Mouse (Mus musculus) hindbrain, postnatal 0 days (tissue): Measurements from ENCODE around the gene Sema4c. TPM values are rescaled to one million over a fixed set of nuclear protein-coding genes. Genes with fewer than 3 reads are reported as not detected.

Experiments
- ATAC-seq: fragments of 200-750 bp; cut with Nextera tagmentation; 2 replicates; pipeline ENCODE4 v1.8.0; 2017; ENCODE audit warnings: mild to moderate bottlenecking, moderate TSS enrichment, moderate library complexity
- DNase-seq: peaks from one replicate; pipeline ENCODE4 v3.0.0-alpha.2; 2015; ENCODE audit warnings: low spot score
- H3K27ac ChIP-seq: fragments of 300-500 bp; sonication (generic); 2 replicates; pipeline ENCODE4 v1.5.1; 2014; ENCODE audit warnings: mild to moderate bottlenecking
- H3K27me3 ChIP-seq: fragments of 300-500 bp; sonication (generic); 2 replicates; pipeline ENCODE4 v1.6.1; 2014; ENCODE audit warnings: low read length, mixed read lengths; ENCODE audit not compliant: insufficient read depth
- H3K36me3 ChIP-seq: fragments of 300-500 bp; sonication (generic); 2 replicates; pipeline ENCODE4 v1.6.1; 2014; ENCODE audit warnings: low read length, mixed read lengths; ENCODE audit not compliant: insufficient read depth
- H3K4me1 ChIP-seq: fragments of 300-500 bp; sonication (generic); 2 replicates; pipeline ENCODE4 v1.6.1; 2014; ENCODE audit warnings: antibody characterized with exemption, low read length, mixed read lengths; ENCODE audit not compliant: insufficient read depth
- H3K4me2 ChIP-seq: fragments of 300-500 bp; sonication (generic); 2 replicates; pipeline ENCODE4 v1.6.1; 2014; ENCODE audit warnings: low read depth, mild to moderate bottlenecking, low read length, moderate library complexity, mixed read lengths
- H3K4me3 ChIP-seq: fragments of 300-500 bp; sonication (generic); 2 replicates; pipeline ENCODE4 v1.5.1; 2014; ENCODE audit warnings: low read length
- H3K9ac ChIP-seq: fragments of 300-500 bp; sonication (generic); replicated peaks from 2 replicates; pipeline ENCODE4 v1.6.1; 2014; ENCODE audit warnings: mild to moderate bottlenecking, low read length, moderate library complexity, mixed read lengths
- H3K9me3 ChIP-seq: fragments of 300-500 bp; sonication (generic); 2 replicates; pipeline ENCODE4 v1.6.1; 2016; ENCODE audit warnings: low read length, mixed read lengths
- CTCF ChIP-seq: IDR thresholded peaks from 2 replicates; pipeline ENCODE4 v1.5.1; 2016; ENCODE audit warnings: antibody characterized with exemption, control low read depth, low read depth
- WGBS: fragments of 180-500 bp; shearing (Covaris S2); extraction: QIAGEN DNeasy Blood & Tissue Kit; methylation state at CpG from one replicate; pipeline ENCODE4 v1.1.7; 2014; 5-methylcytosine and 5-hydroxymethylcytosine counted together
- polyA plus RNA-seq: library from polyadenylated mRNA; unstranded; fragments of >200 nt; fragmentation: Nextera tagmentation; extraction: Ambion mirVana; gene quantifications from 2 replicates; pipeline ENCODE4 v1.2.1, GENCODE M21; 2015
- total RNA-seq: library from RNA; depleted of rRNA; stranded (reverse); fragments of >200 nt; gene quantifications from 2 replicates; pipeline ENCODE4 v1.2.3, GENCODE M21; 2014

The Sema4c gene
- total and polyA plus RNA-seq, 2 experiments from 2014 or later, result 14.4 to 32.3 TPM

GRCm38 (mm10) chr1:36533546-36533945 lies 24.6 kb downstream of the Sema4c start:
- H3K4me2 ChIP-seq, result no peak overlapping the region
- WGBS, result 81% methylated on average over 6 of the region's 6 CpGs
- no peaks in the 10 kb centered on the region for H3K4me1 ChIP-seq
- no peak overlapping the region for H3K9ac ChIP-seq
- no peaks in the 10 kb centered on the region for H3K27me3 ChIP-seq
- no peak for ATAC-seq
- H3K36me3 ChIP-seq, result 0 out of 2 replicates have a peak, but pooled peaks cover 4% of the 10 kb centered on the region
- H3K9me3 ChIP-seq, result no peaks in the 10 kb centered on the region
- TF ChIP-seq CTCF, result no peak
- no peak overlapping the region for H3K4me3 ChIP-seq
- H3K27ac ChIP-seq, result no peak overlapping the region
- DNase-seq, result no peak

- TF ChIP-seq CTCF, result no peak
- no peak overlapping the region for H3K4me2 ChIP-seq
- no peaks in the 10 kb centered on the region for H3K9me3 ChIP-seq
- ATAC-seq (no peak), DNase-seq (no peak)
- H3K36me3 ChIP-seq, result no peaks in the 10 kb centered on the region; the same call in 1 of the 2 replicates
- no peak overlapping the region for H3K27ac ChIP-seq
- H3K27me3 ChIP-seq, result no peaks in the 10 kb centered on the region
- no peaks in the 10 kb centered on the region for H3K4me1 ChIP-seq
- no peak overlapping the region for H3K9ac ChIP-seq
- 83% methylated on average over 12 of the region's 12 CpGs for WGBS
- no peak overlapping the region for H3K4me3 ChIP-seq
Measured at GRCm38 (mm10) chr1:36531461-36531860, 26.7 kb downstream of the Sema4c start.

GRCm38 (mm10) chr1:36530962-36531361 lies 27.2 kb downstream of the Sema4c start:
- Histone ChIP-seq H3K4me2 (no peak overlapping the region), H3K9ac (no peak overlapping the region), H3K36me3 (no peaks in the 10 kb centered on the region; the same call in 1 of the 2 replicates), H3K27ac (no peak overlapping the region), H3K4me3 (no peak overlapping the region), H3K4me1 (no peaks in the 10 kb centered on the region), H3K9me3 (no peaks in the 10 kb centered on the region), H3K27me3 (no peaks in the 10 kb centered on the region)
- ATAC-seq (no peak), DNase-seq (no peak)
- TF ChIP-seq CTCF, result no peak
- 87% methylated on average over 7 of the region's 7 CpGs for WGBS

- Histone ChIP-seq H3K9me3 (no peaks in the 10 kb centered on the region), H3K4me3 (no peak overlapping the region), H3K9ac (no peak overlapping the region), H3K27ac (no peak overlapping the region), H3K4me2 (no peak overlapping the region), H3K4me1 (no peaks in the 10 kb centered on the region), H3K27me3 (no peaks in the 10 kb centered on the region), H3K36me3 (peaks cover 5% of the 10 kb centered on the region; the same call in 1 of the 2 replicates)
- DNase-seq (no peak), ATAC-seq (peak; percentile 1; the same call in 1 of the 2 replicates)
- TF ChIP-seq CTCF, result no peak
- WGBS, result 71% methylated on average over 8 of the region's 8 CpGs
Measured at GRCm38 (mm10) chr1:36530485-36530884, 27.7 kb downstream of the Sema4c start.

GRCm38 (mm10) chr1:36529875-36530274 lies 28.3 kb downstream of the Sema4c start:
- Histone ChIP-seq H3K27me3 (no peaks in the 10 kb centered on the region), H3K4me2 (no peak overlapping the region), H3K27ac (no peak overlapping the region), H3K36me3 (peaks cover 11% of the 10 kb centered on the region; the same call in 1 of the 2 replicates), H3K4me3 (no peak overlapping the region), H3K4me1 (no peaks in the 10 kb centered on the region), H3K9ac (no peak overlapping the region), H3K9me3 (no peaks in the 10 kb centered on the region)
- TF ChIP-seq CTCF, result no peak
- WGBS, result 94% methylated on average over 4 of the region's 4 CpGs
- no peak for DNase-seq
- no peak for ATAC-seq

GRCm38 (mm10) chr1:36529274-36529673 lies 28.9 kb downstream of the Sema4c start:
- Histone ChIP-seq H3K4me1 (no peaks in the 10 kb centered on the region), H3K36me3 (peaks cover 15% of the 10 kb centered on the region; the same call in 1 of the 2 replicates), H3K27ac (no peak overlapping the region), H3K27me3 (no peaks in the 10 kb centered on the region), H3K9ac (no peak overlapping the region), H3K4me3 (no peak overlapping the region), H3K4me2 (no peak overlapping the region), H3K9me3 (no peaks in the 10 kb centered on the region)
- DNase-seq, result no peak
- 93% methylated on average over 4 of the region's 4 CpGs for WGBS
- no peak for TF ChIP-seq CTCF
- no peak for ATAC-seq

- no peak for TF ChIP-seq CTCF
- H3K4me3 ChIP-seq, result no peak overlapping the region
- H3K36me3 ChIP-seq, result peaks cover 15% of the 10 kb centered on the region; the same call in 1 of the 2 replicates
- H3K9ac ChIP-seq, result no peak overlapping the region
- no peak overlapping the region for H3K27ac ChIP-seq
- DNase-seq (peak; percentile 83), ATAC-seq (0 out of 2 replicates have a peak, but pooled peaks have one; percentile 14)
- no peaks in the 10 kb centered on the region for H3K4me1 ChIP-seq
- H3K9me3 ChIP-seq, result no peaks in the 10 kb centered on the region
- H3K4me2 ChIP-seq, result no peak overlapping the region
- H3K27me3 ChIP-seq, result no peaks in the 10 kb centered on the region
- 6% methylated on average over 1 of the region's 1 CpGs for WGBS
Measured at GRCm38 (mm10) chr1:36528351-36528750, 29.8 kb downstream of the Sema4c start.
